Mouse (Mus musculus) neural tube, embryonic 12.5 days (tissue): ENCODE measurements around the gene Lrp4. TPM values are rescaled to one million over a fixed set of nuclear protein-coding genes. Genes with fewer than 3 reads are reported as not detected.

Experiments used
- ATAC-seq: fragments of 200-750 bp; cut with Nextera tagmentation; 2 replicates; pipeline ENCODE4 v1.8.0; 2017; ENCODE audit warnings: low read depth, mild to moderate bottlenecking, moderate TSS enrichment, moderate library complexity; ENCODE audit not compliant: low FRiP score
- H3K27ac ChIP-seq: fragments of 300-500 bp; sonication (generic); 2 replicates; pipeline ENCODE4 v1.5.1; 2016
- H3K27me3 ChIP-seq: fragments of 300-500 bp; sonication (generic); replicated peaks from 2 replicates; pipeline ENCODE4 v1.6.1; 2016; ENCODE audit warnings: mild to moderate bottlenecking
- H3K36me3 ChIP-seq: fragments of 300-500 bp; sonication (generic); 2 replicates; pipeline ENCODE4 v1.6.1; 2016; ENCODE audit warnings: mild to moderate bottlenecking
- H3K4me1 ChIP-seq: fragments of 300-500 bp; sonication (generic); 2 replicates; pipeline ENCODE4 v1.6.1; 2016
- H3K4me2 ChIP-seq: fragments of 300-500 bp; sonication (generic); replicated peaks from 2 replicates; pipeline ENCODE4 v1.6.1; 2016; ENCODE audit warnings: mild to moderate bottlenecking
- H3K4me3 ChIP-seq: fragments of 300-500 bp; sonication (generic); 2 replicates; pipeline ENCODE4 v1.5.1; 2016
- H3K9ac ChIP-seq: fragments of 300-500 bp; sonication (generic); 2 replicates; pipeline ENCODE4 v1.6.1; 2016; ENCODE audit warnings: mild to moderate bottlenecking
- H3K9me3 ChIP-seq: fragments of 300-500 bp; sonication (generic); 2 replicates; pipeline ENCODE4 v1.6.1; 2016; ENCODE audit warnings: mild to moderate bottlenecking
- WGBS: fragments of 180-500 bp; shearing (Covaris S2); methylation state at CpG from one replicate; pipeline ENCODE4 v1.1.7; 2016; 5-methylcytosine and 5-hydroxymethylcytosine counted together
- polyA plus RNA-seq: library from polyadenylated mRNA; unstranded; fragments of >200 nt; fragmentation: Nextera tagmentation; extraction: Ambion mirVana; gene quantifications from 2 replicates; pipeline ENCODE4 v1.2.1, GENCODE M21; 2016

Lrp4 gene
- polyA plus RNA-seq, 1 experiment from 2014 or later: 5.3 TPM

DNA sequence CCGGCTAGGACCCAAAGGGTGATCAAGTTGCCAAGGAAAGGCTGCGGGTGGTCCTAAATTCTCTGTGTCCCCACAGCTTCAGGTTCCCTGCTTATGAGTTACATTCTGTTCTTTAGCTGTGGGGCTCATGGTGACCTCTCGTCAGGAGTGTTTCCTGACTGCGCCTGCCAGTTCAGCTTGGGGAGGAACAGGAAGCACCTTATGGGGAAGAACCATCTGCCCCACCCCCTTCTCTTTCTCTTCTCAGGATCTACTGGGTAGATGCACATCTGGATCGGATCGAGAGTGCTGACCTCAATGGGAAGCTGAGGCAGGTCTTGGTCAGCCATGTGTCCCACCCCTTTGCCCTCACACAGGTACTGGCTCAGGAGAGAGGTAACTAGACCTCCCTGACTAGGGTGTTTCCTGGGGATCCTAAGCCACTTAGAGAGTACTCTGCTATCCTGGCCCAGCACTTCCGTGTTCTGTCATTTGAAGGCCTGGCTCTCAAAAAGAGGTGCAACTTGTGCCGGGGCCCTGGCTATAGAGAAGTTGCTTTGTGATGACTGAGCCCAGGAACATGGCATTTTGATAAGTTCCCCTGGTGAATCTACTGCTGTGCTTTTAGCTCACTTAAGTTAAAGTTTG, 40.9 kb downstream of the Lrp4 start:
- no peak for ATAC-seq
- peaks cover 58% of the 10 kb centered on the region for H3K36me3 ChIP-seq
- 94% methylated on average over 8 of the region's 8 CpGs for WGBS
- H3K27ac ChIP-seq: no peak overlapping the region
- H3K4me2 ChIP-seq: no peak overlapping the region
- H3K4me1 ChIP-seq: no peaks in the 10 kb centered on the region
- H3K27me3 ChIP-seq: no peaks in the 10 kb centered on the region
- no peaks in the 10 kb centered on the region for H3K9me3 ChIP-seq
- no peak overlapping the region for H3K9ac ChIP-seq
- no peak overlapping the region for H3K4me3 ChIP-seq

DNA sequence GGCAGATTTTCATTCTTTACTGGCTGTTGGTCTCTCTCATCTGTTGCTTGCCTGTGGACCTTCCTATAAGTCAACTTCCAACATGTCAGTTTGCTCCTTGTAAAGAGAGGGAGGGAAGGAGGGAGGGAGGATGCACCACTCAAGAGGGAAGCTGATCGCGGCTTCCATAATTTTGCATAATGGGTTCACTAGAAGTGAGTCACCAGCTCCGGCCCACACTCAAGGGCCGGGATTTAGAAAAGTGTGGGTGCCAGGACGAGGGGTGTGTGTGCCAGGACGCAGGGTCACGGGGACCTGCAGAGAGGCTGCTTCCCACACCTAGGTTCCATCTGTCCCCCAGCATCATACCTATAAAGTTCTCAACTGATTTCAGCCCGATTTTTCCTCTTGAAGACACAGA, 50.8 kb downstream of the Lrp4 start:
- no peak overlapping the region for H3K4me2 ChIP-seq
- 93% methylated on average over 8 of the region's 8 CpGs for WGBS
- no peak overlapping the region for H3K4me3 ChIP-seq
- no peaks in the 10 kb centered on the region for H3K27me3 ChIP-seq
- ATAC-seq: no peak
- no peaks in the 10 kb centered on the region for H3K4me1 ChIP-seq
- peaks cover 49% of the 10 kb centered on the region for H3K36me3 ChIP-seq
- H3K9ac ChIP-seq: no peak overlapping the region
- H3K9me3 ChIP-seq: no peaks in the 10 kb centered on the region
- no peak overlapping the region for H3K27ac ChIP-seq

DNA sequence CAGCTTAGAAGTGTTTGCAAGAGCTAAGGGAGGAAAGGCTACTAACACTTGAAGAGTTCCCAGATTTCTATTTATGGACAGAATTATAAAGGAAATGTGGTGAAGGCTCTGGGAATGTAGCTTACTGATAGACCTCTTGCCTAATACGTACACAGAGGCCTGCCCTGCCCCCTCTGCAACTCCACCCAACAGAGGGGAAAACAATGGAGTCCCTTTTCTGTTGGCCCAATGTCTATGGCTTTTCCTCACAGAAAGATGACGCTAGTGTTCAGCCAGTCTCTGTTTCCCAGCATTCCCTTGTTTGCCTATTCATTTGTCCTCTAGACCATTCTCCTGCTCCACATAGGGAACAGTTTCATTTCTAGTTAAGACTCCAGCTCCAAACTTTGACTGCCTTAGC, 59.9 kb downstream of the Lrp4 start:
- Histone ChIP-seq H3K4me1 (0 out of 2 replicates have a peak, but pooled peaks cover 3% of the 10 kb centered on the region), H3K9me3 (no peaks in the 10 kb centered on the region), H3K36me3 (peaks cover 5% of the 10 kb centered on the region; the same call in 1 of the 2 replicates), H3K9ac (no peak overlapping the region), H3K4me3 (no peak overlapping the region), H3K27me3 (no peaks in the 10 kb centered on the region), H3K27ac (no peak overlapping the region), H3K4me2 (no peak overlapping the region)
- ATAC-seq: no peak
- whole genome bisulfite sequencing: 7% methylated on average over 2 of the region's 2 CpGs

DNA sequence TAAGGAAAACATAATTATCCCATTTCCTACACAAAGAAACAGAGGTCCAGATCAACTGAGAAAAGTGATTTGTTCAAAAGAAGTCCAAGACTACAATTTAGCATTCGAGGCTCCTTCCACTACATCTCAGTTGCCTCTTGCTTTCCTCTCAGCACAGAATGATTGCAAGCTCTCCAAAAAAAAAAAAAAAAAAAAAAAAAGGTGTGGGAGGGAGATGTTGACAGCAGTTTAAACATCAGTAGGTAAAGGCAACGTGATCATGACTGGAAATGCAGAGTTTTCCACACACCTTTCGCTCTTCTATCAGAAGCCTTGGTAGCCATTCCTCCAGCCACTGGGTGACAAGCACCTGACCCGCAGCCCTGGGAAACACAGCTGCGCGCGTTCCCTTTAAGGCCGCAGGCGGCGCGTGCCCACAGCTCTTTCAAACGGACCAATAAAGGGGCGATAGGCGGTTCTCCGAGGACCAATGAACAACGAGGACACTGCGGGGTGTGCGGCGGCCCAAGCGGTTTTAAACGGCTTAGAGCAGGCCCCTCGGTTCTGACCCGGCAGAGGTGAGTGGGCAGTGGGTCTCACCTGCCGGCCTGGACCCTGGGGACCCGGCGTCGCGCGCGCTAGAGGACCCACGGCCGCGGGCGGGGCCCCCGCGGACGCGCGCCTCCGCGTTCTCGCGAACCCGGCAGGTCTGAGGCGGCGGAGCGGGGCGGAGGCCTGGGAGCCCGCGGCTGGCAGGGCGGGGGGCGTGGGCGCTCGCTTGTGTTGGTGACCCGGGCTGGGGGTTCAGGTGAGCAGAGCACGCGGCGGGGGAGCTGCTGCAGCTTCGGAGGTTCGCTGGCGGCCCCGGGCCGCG, 69.2 kb downstream of the Lrp4 start, which contains the start of gene Ckap5:
Gene Ckap5, plus strand, starts transcription at position 469 of the 853 bp plus-strand sequence.
- Histone ChIP-seq H3K4me2 (peak within 1 kb of the TSS; percentile 78), H3K4me3 (peak within 1 kb of the TSS; percentile 98), H3K27me3 (no peaks in the 10 kb centered on the region), H3K9me3 (no peaks in the 10 kb centered on the region), H3K36me3 (peaks cover 11% of the 10 kb centered on the region), H3K9ac (peak within 1 kb of the TSS; percentile 95), H3K4me1 (peaks cover 8% of the 10 kb centered on the region; the same call in 1 of the 2 replicates), H3K27ac (peak within 1 kb of the TSS; percentile 65)
- 1% methylated on average over 64 of the region's 64 CpGs for WGBS
- peak; percentile 99 for ATAC-seq

DNA sequence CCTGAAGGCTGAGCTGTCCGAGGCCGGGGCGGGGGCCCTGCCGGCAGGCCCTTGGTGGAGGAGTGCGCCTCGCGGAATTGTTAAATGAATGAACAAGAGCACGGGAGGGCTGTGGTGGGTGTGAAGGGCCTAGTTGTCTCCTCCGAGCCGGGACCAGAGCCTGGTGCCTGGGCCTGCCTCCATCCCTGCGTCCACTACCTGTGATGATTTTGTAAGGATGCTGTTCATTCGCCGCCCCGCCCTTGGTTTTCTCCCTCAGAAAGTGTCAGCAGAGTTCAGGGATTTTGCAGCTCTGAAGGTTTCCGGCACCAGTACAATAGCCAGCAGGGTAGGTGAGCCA, 69.8 kb downstream of the Lrp4 start:
- Histone ChIP-seq H3K27ac (peak overlapping the region; percentile 65), H3K9me3 (no peaks in the 10 kb centered on the region), H3K27me3 (no peaks in the 10 kb centered on the region), H3K4me1 (peaks cover 8% of the 10 kb centered on the region; the same call in 1 of the 2 replicates), H3K4me3 (peak overlapping the region; percentile 98), H3K4me2 (peak overlapping the region; percentile 78), H3K9ac (peak overlapping the region; percentile 95), H3K36me3 (peaks cover 11% of the 10 kb centered on the region)
- ATAC-seq: peak; percentile 85
- 0% methylated on average over 15 of the region's 15 CpGs for WGBS

DNA sequence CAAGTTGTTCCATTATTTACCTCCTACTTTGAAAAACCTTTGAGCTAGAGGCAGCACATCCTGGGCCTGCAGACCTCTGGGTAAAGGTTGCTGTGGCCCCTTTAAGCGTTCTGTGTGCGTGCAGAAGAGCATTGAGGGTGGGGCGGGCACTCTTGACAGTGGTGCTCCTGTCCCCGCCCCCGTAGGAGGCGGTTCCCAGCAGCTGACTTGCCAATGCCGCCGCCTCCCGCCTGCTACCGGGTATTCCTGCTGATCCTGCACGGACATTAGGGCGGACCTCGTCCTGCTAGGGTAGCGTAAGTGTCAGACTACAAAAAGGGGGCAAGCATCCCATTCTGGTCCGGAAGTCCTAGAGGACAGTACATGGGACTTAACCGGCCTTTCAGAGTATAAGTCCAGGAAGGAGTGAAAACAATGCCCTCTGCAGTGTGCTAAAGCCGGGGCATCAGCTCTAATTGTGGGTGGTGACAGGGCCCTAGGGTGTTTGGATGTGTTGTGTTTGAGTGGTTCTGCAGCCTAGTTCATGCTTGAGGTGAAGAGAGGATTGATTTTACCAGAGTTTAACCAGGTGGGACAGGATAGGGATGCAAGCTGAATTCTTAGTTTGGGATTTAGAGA, 80.4 kb downstream of the Lrp4 start:
- Histone ChIP-seq H3K27ac (no peak overlapping the region), H3K9me3 (no peaks in the 10 kb centered on the region), H3K4me1 (peaks cover 8% of the 10 kb centered on the region), H3K27me3 (no peaks in the 10 kb centered on the region), H3K36me3 (no peaks in the 10 kb centered on the region), H3K9ac (0 out of 2 replicates have a peak overlapping the region, but pooled peaks have one; percentile 21), H3K4me2 (peak overlapping the region; percentile 61), H3K4me3 (peak overlapping the region; percentile 34)
- peak; percentile 72 for ATAC-seq
- WGBS: 4% methylated on average over 17 of the region's 17 CpGs

Other genes with a start within 250 kb of the Lrp4 start
- gene Ddb2, start 220.5 kb upstream of the Lrp4 start, polyA plus RNA-seq: 7.5 and 9.3 TPM in 2 replicates
- gene Pacsin3, start 201.6 kb upstream of the Lrp4 start, polyA plus RNA-seq: 20.8 and 22.1 TPM in 2 replicates
- 79.6 and 81.0 TPM in 2 replicates for gene Arfgap2, start 192.5 kb upstream of the Lrp4 start, polyA plus RNA-seq
- gene 1110051M20Rik, start 12.8 kb upstream of the Lrp4 start, polyA plus RNA-seq: 106 and 112 TPM in 2 replicates
- gene Ckap5, start 69.3 kb downstream of the Lrp4 start, polyA plus RNA-seq: 127 and 139 TPM in 2 replicates
- 0.15 and 0.18 TPM in 2 replicates for gene F2, start 178.9 kb downstream of the Lrp4 start, polyA plus RNA-seq
- 11.5 and 14.3 TPM in 2 replicates for gene Zfp408, start 192.3 kb downstream of the Lrp4 start, polyA plus RNA-seq
- 85.8 and 91.8 TPM in 2 replicates for gene Arhgap1, start 192.3 kb downstream of the Lrp4 start, polyA plus RNA-seq